Mouse (Mus musculus): Measurements from ENCODE around the gene Mcur1. TPM values are rescaled to one million over a fixed set of nuclear protein-coding genes. Genes with fewer than 3 reads are reported as not detected.

Mcur1 gene
- 65.5 and 66.1 TPM in 2 replicates for total RNA-seq (2021)
- long read RNA-seq, experiment 1, full-length matches to known transcripts: 98 of 108 reads
- long read RNA-seq, experiment 1, partial matches to known transcripts: 2 of 108 reads
- long read RNA-seq, experiment 1, other reads (novel, unspliced or antisense): 8 of 108 reads
- long read RNA-seq, experiment 2, full-length matches to known transcripts: 132 of 144 reads
- long read RNA-seq, experiment 2, partial matches to known transcripts: 2 of 144 reads
- long read RNA-seq, experiment 2, other reads (novel, unspliced or antisense): 10 of 144 reads

GRCm38 (mm10) chr13:43559711-43560457 lies at the start of gene Mcur1:
TSS of gene Mcur1 (minus strand) at chr13:43560191.
- DNase-seq: peak; percentile 99

- no peak for DNase-seq
Measured at GRCm38 (mm10) chr13:43608854-43609253, 48.9 kb upstream of the Mcur1 start.

GRCm38 (mm10) chr13:43603042-43603441 lies 43.1 kb upstream of the Mcur1 start:
- DNase-seq: no peak

GRCm38 (mm10) chr13:43602440-43602839 lies 42.4 kb upstream of the Mcur1 start:
- DNase-seq: no peak

GRCm38 (mm10) chr13:43600967-43601366 lies 41.0 kb upstream of the Mcur1 start:
- no peak for DNase-seq

GRCm38 (mm10) chr13:43595896-43596295 lies 35.9 kb upstream of the Mcur1 start:
- DNase-seq: peak; percentile 79

GRCm38 (mm10) chr13:43592681-43593068 lies 32.7 kb upstream of the Mcur1 start:
- no peak for DNase-seq

GRCm38 (mm10) chr13:43591828-43592680 lies 32.1 kb upstream of the Mcur1 start:
- DNase-seq: no peak

GRCm38 (mm10) chr13:43587844-43588840 lies 28.2 kb upstream of the Mcur1 start:
- peak; percentile 28 for DNase-seq

- no peak for DNase-seq
Measured at GRCm38 (mm10) chr13:43586966-43587365, 27.0 kb upstream of the Mcur1 start.

- no peak for DNase-seq
Measured at GRCm38 (mm10) chr13:43585335-43585734, 25.3 kb upstream of the Mcur1 start.

GRCm38 (mm10) chr13:43583504-43583903 lies 23.5 kb upstream of the Mcur1 start:
- DNase-seq: no peak

- DNase-seq: no peak
Measured at GRCm38 (mm10) chr13:43582961-43583360, 23.0 kb upstream of the Mcur1 start.

GRCm38 (mm10) chr13:43580661-43581060 lies 20.7 kb upstream of the Mcur1 start:
- no peak for DNase-seq

- peak; percentile 68 for DNase-seq
Measured at GRCm38 (mm10) chr13:43579740-43580139, 19.7 kb upstream of the Mcur1 start.

- no peak for DNase-seq
Measured at GRCm38 (mm10) chr13:43577766-43578165, 17.8 kb upstream of the Mcur1 start.

- DNase-seq: peak; percentile 36
Measured at GRCm38 (mm10) chr13:43577254-43577653, 17.3 kb upstream of the Mcur1 start.

- DNase-seq: no peak
Measured at GRCm38 (mm10) chr13:43575431-43575830, 15.4 kb upstream of the Mcur1 start.

- DNase-seq: no peak
Measured at GRCm38 (mm10) chr13:43573979-43574378, 14.0 kb upstream of the Mcur1 start.

GRCm38 (mm10) chr13:43567141-43567891 lies 7.3 kb upstream of the Mcur1 start:
- DNase-seq: no peak

GRCm38 (mm10) chr13:43566184-43566583 lies 6.2 kb upstream of the Mcur1 start:
- DNase-seq: no peak

Measured in adrenal gland, postnatal 14 days (tissue).